Mouse (Mus musculus) brain, adult 10 weeks (tissue): ENCODE measurements around the gene Babam2. TPM values are rescaled to one million over a fixed set of nuclear protein-coding genes. Genes with fewer than 3 reads are reported as not detected.

ENCODE experiments used
- polyA plus RNA-seq: library from polyadenylated mRNA; stranded (reverse); fragments of 350-450 nt; fragmentation: Illumina TruSeq; extraction: RNeasy Lipid Tissue Mini Kit (QIAGEN cat#74804); gene quantifications from one replicate; pipeline ENCODE4 v1.2.3, GENCODE M21; 2015; ENCODE audit warnings: low read depth, low replicate concordance

Babam2 gene
- 33.8 TPM for polyA plus RNA-seq

DNA sequence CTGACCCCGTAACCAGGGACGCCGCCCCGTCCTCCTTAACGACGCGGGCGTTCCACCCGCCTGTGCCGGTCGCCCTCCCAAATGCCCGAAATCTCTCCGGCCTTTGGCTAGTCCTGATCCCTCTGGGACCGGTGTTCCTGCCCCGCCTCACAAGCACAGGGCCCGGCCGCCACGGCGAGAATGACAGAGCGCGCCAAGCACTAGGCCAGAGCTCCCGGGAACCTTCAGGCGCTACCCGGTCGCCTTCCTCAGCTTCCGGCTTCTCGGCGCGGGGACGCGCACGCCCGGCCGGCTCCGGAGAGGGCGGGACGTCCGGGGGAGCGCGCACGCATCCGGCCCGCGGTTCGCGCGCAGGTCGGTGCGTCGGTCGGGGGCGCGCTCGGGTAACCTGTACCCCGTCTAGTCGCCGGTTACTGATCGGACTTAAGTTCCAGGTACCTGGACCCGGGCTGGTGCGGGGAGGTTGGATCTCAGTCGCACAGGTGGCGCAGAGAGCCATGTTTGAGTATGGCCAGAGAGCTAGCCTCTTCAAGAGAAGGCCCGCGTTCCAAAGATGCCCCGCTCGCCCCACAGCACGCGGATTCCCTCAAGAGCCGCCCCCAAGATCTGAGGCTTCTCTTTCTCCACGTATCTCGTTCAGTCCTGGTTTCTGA lies at the start of gene Babam2:
TSS of gene Babam2 (plus strand) at position 41 of the 653 bp plus-strand sequence.

DNA sequence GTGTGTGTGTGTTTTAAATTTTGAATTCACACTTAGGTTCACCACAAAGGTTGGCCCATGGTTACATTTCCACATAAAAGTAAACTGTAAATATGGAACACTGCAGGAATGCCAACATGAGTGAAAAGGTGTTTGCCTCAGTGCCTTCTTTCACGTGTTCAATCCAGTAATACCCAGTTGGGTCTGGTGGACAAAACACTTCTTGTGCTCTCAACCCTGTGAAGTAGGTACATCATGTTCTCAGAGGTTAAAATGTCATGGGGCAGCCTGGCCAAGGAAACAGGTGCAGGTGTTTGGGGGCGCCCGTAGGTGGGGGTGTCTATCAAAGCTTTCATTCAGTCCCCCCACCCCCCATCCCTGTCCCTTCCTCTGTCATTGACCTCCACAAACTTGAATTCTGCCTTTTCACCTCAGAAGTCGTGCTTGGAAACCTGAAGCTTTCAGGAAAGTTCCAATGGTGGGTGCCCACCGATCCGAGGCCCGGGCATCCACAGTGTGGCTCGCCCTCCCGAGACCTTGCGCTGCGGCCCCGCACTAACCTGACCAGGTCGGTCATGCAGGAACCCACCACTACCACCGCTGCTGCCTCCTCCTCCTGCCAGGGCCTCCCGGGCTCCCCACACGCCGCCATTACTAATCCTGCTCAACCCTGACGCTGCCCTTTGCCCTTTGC lies 377 bp upstream of the Babam2 start, which contains the start of gene Rbks:
TSS of gene Rbks (minus strand) at position 657 of the 673 bp plus-strand sequence.

Other genes starting within 250 kb of the Babam2 start
- 34.3 TPM for gene Zfp512, start 245.3 kb upstream of the Babam2 start, polyA plus RNA-seq
- gene 4930548H24Rik, start 211.9 kb upstream of the Babam2 start, polyA plus RNA-seq = not detected
- gene Gpn1, start 202.9 kb upstream of the Babam2 start, polyA plus RNA-seq = 26.5 TPM
- gene Slc4a1ap, start 170.7 kb upstream of the Babam2 start, polyA plus RNA-seq = 30.1 TPM
- gene Supt7l, start 169.9 kb upstream of the Babam2 start, polyA plus RNA-seq = 14.7 TPM
- 143 TPM for gene Mrpl33, start 100.7 kb upstream of the Babam2 start, polyA plus RNA-seq
- gene Rbks, start 57 bp upstream of the Babam2 start, polyA plus RNA-seq = 3.5 TPM